Mouse (Mus musculus) G1E (cell line): Measurements from ENCODE around the gene Rhox2g.
"Not testable (repeated sequence)": the region's sequence is repeated elsewhere in the genome, so short reads cannot be mapped to it uniquely, and the experiment has no call there.

ENCODE experiments used
- CTCF ChIP-seq: IDR thresholded peaks from 2 replicates; pipeline ENCODE4 v1.5.1; 2012; ENCODE audit warnings: low read depth, low read length, inconsistent platforms, mixed read lengths
- POLR2AphosphoS5 ChIP-seq: IDR thresholded peaks from 2 replicates; pipeline ENCODE4 v1.6.1; 2012; ENCODE audit warnings: low read depth, low read length, inconsistent platforms; ENCODE audit not compliant: insufficient replicate concordance
- TAL1 ChIP-seq: conservative IDR thresholded peaks from 2 replicates; pipeline ENCODE4 v1.6.1; 2012; ENCODE audit warnings: low read depth, low read length, inconsistent platforms, mixed read lengths

GRCm38 (mm10) chrX:37643370-37643769 lies at the start of gene Rhox2g:
- TF ChIP-seq CTCF, POLR2AphosphoS5, TAL1: not testable (repeated sequence)
